Mouse (Mus musculus): Measurements from ENCODE around the gene Pnkd.
"Not testable (repeated sequence)": the region's sequence is repeated elsewhere in the genome, so short reads cannot be mapped to it uniquely, and the experiment has no call there.

GRCm38 (mm10) chr1:74286869-74287607 is 2.3 kb downstream of the Pnkd start:
- TF ChIP-seq CTCF (IDR thresholded peaks at IDR 0.05; ENCODE audit: low read depth, low read length); POLR2A (IDR thresholded peaks at IDR 0.05; ENCODE audit: borderline replicate concordance, low read depth, low read length): not testable (repeated sequence)

All from bone marrow macrophage, adult 2 months (primary cell).